Mouse (Mus musculus): ENCODE results near the gene Cpsf3. TPM values are rescaled to one million over a fixed set of nuclear protein-coding genes. Genes with fewer than 3 reads are reported as not detected.
A peak's percentile ranks its signal among the peaks of the same experiment; 100 is the strongest.

The Cpsf3 gene
- polyA plus RNA-seq, 1 experiment from 2014 or later, result 105 TPM

DNA sequence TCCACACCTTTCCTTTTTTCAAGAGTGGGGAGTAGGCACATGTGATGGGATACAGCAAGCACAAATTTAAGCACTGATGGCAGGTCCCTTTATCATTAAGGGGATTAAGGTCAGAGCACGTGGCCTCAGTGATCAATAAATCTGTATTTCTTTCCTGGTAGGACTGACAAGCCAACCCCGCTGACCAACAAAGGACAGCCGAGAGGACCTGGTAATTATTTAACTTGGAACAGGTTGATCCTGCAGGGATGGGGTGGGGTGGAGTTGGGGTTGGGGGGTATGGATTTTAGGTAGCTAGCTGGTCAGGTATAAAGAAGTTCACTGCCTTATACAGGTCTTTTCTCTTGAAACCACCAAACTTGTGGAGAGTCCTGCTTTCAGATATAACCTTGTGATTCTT lies 20.2 kb upstream of the Cpsf3 start:
- Histone ChIP-seq H3K36me3 (ENCODE audit: control insufficient read depth, insufficient read depth, low read length) (peaks cover 14% of the 10 kb centered on the region; the same call in 1 of the 2 replicates), H3K4me3 (ENCODE audit: low read depth, low read length) (no peak overlapping the region), H3K27me3 (ENCODE audit: control insufficient read depth, insufficient read depth, low read length) (no peaks in the 10 kb centered on the region), H3K4me1 (ENCODE audit: control insufficient read depth, insufficient read depth, low read length) (no peaks in the 10 kb centered on the region), H3K9me3 (ENCODE audit: control insufficient read depth, low read depth, low read length) (no peaks in the 10 kb centered on the region), H3K4me2 (replicated peaks; ENCODE audit: low read depth, low read length) (no peak overlapping the region), H3K27ac (ENCODE audit: low read length) (peak overlapping the region; percentile 61; the same call in 1 of the 2 replicates), H3K9ac (replicated peaks; ENCODE audit: low read depth, low read length) (no peak overlapping the region)
- 59% methylated on average over 3 of the region's 3 CpGs for WGBS
- no peak for ATAC-seq (ENCODE audit: insufficient number of reproducible peaks, insufficient read depth, low FRiP score, low read depth)

GRCm38 (mm10) chr12:21265501-21265900 lies 19.7 kb upstream of the Cpsf3 start:
- Histone ChIP-seq H3K27ac (ENCODE audit: low read length) (no peak overlapping the region), H3K4me3 (ENCODE audit: low read depth, low read length) (no peak overlapping the region), H3K9ac (replicated peaks; ENCODE audit: low read depth, low read length) (no peak overlapping the region), H3K4me1 (ENCODE audit: control insufficient read depth, insufficient read depth, low read length) (no peaks in the 10 kb centered on the region), H3K36me3 (ENCODE audit: control insufficient read depth, insufficient read depth, low read length) (peaks cover 14% of the 10 kb centered on the region; the same call in 1 of the 2 replicates), H3K4me2 (replicated peaks; ENCODE audit: low read depth, low read length) (no peak overlapping the region), H3K9me3 (ENCODE audit: control insufficient read depth, low read depth, low read length) (no peaks in the 10 kb centered on the region), H3K27me3 (ENCODE audit: control insufficient read depth, insufficient read depth, low read length) (no peaks in the 10 kb centered on the region)
- WGBS, result 69% methylated on average over 4 of the region's 4 CpGs
- no peak for ATAC-seq (ENCODE audit: insufficient number of reproducible peaks, insufficient read depth, low FRiP score, low read depth)

- Histone ChIP-seq H3K9me3 (ENCODE audit: control insufficient read depth, low read depth, low read length) (no peaks in the 10 kb centered on the region), H3K27me3 (ENCODE audit: control insufficient read depth, insufficient read depth, low read length) (no peaks in the 10 kb centered on the region), H3K9ac (replicated peaks; ENCODE audit: low read depth, low read length) (no peak overlapping the region), H3K4me3 (ENCODE audit: low read depth, low read length) (no peak overlapping the region), H3K27ac (ENCODE audit: low read length) (no peak overlapping the region), H3K4me1 (ENCODE audit: control insufficient read depth, insufficient read depth, low read length) (no peaks in the 10 kb centered on the region), H3K36me3 (ENCODE audit: control insufficient read depth, insufficient read depth, low read length) (peaks cover 17% of the 10 kb centered on the region), H3K4me2 (replicated peaks; ENCODE audit: low read depth, low read length) (no peak overlapping the region)
- peak; percentile 70; the same call in 1 of the 2 replicates for ATAC-seq (ENCODE audit: insufficient number of reproducible peaks, insufficient read depth, low FRiP score, low read depth)
- 75% methylated on average over 14 of the region's 14 CpGs for whole genome bisulfite sequencing
Measured at GRCm38 (mm10) chr12:21265946-21266783, 19.0 kb upstream of the Cpsf3 start.

DNA sequence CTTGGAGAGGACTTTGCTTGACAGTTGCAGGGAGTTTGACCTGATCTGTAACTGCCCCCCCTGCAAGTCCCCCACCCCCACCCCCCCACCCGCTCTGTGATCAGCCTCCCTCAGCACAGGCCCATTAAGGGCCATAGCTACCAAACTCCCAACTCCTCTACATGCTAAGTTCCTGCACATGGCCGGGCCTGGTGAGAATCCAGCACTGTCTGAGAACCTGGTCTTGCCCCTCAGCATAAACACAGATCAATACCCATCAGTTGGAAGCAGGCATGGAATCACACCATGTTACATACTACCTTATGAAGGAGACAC lies 18.4 kb upstream of the Cpsf3 start:
- no peaks in the 10 kb centered on the region for H3K4me1 ChIP-seq (ENCODE audit: control insufficient read depth, insufficient read depth, low read length)
- H3K27ac ChIP-seq (ENCODE audit: low read length), result no peak overlapping the region
- WGBS, result 83% methylated on average over 2 of the region's 2 CpGs
- H3K4me3 ChIP-seq (ENCODE audit: low read depth, low read length), result no peak overlapping the region
- peaks cover 22% of the 10 kb centered on the region for H3K36me3 ChIP-seq (ENCODE audit: control insufficient read depth, insufficient read depth, low read length)
- no peak for ATAC-seq (ENCODE audit: insufficient number of reproducible peaks, insufficient read depth, low FRiP score, low read depth)
- no peaks in the 10 kb centered on the region for H3K9me3 ChIP-seq (ENCODE audit: control insufficient read depth, low read depth, low read length)
- H3K9ac ChIP-seq (replicated peaks; ENCODE audit: low read depth, low read length), result no peak overlapping the region
- H3K4me2 ChIP-seq (replicated peaks; ENCODE audit: low read depth, low read length), result no peak overlapping the region
- H3K27me3 ChIP-seq (ENCODE audit: control insufficient read depth, insufficient read depth, low read length), result no peaks in the 10 kb centered on the region

- Histone ChIP-seq H3K4me2 (replicated peaks; ENCODE audit: low read depth, low read length) (no peak overlapping the region), H3K4me3 (ENCODE audit: low read depth, low read length) (no peak overlapping the region), H3K4me1 (ENCODE audit: control insufficient read depth, insufficient read depth, low read length) (no peaks in the 10 kb centered on the region), H3K27ac (ENCODE audit: low read length) (no peak overlapping the region), H3K27me3 (ENCODE audit: control insufficient read depth, insufficient read depth, low read length) (no peaks in the 10 kb centered on the region), H3K36me3 (ENCODE audit: control insufficient read depth, insufficient read depth, low read length) (peaks cover 25% of the 10 kb centered on the region), H3K9ac (replicated peaks; ENCODE audit: low read depth, low read length) (no peak overlapping the region), H3K9me3 (ENCODE audit: control insufficient read depth, low read depth, low read length) (no peaks in the 10 kb centered on the region)
- no peak for ATAC-seq (ENCODE audit: insufficient number of reproducible peaks, insufficient read depth, low FRiP score, low read depth)
- WGBS, result 92% methylated on average over 8 of the region's 8 CpGs
Measured at GRCm38 (mm10) chr12:21268083-21268616, 17.0 kb upstream of the Cpsf3 start.

GRCm38 (mm10) chr12:21274446-21274845 lies 10.7 kb upstream of the Cpsf3 start:
- no peak for ATAC-seq (ENCODE audit: insufficient number of reproducible peaks, insufficient read depth, low FRiP score, low read depth)
- no peak overlapping the region for H3K4me3 ChIP-seq (ENCODE audit: low read depth, low read length)
- H3K9me3 ChIP-seq (ENCODE audit: control insufficient read depth, low read depth, low read length), result no peaks in the 10 kb centered on the region
- no peaks in the 10 kb centered on the region for H3K4me1 ChIP-seq (ENCODE audit: control insufficient read depth, insufficient read depth, low read length)
- H3K9ac ChIP-seq (replicated peaks; ENCODE audit: low read depth, low read length), result no peak overlapping the region
- no peak overlapping the region for H3K4me2 ChIP-seq (replicated peaks; ENCODE audit: low read depth, low read length)
- H3K27me3 ChIP-seq (ENCODE audit: control insufficient read depth, insufficient read depth, low read length), result no peaks in the 10 kb centered on the region
- peaks cover 21% of the 10 kb centered on the region for H3K36me3 ChIP-seq (ENCODE audit: control insufficient read depth, insufficient read depth, low read length)
- WGBS, result 85% methylated on average over 7 of the region's 7 CpGs
- H3K27ac ChIP-seq (ENCODE audit: low read length), result no peak overlapping the region

GRCm38 (mm10) chr12:21277352-21277864 lies 7.8 kb upstream of the Cpsf3 start:
- no peak for ATAC-seq (ENCODE audit: insufficient number of reproducible peaks, insufficient read depth, low FRiP score, low read depth)
- 77% methylated on average over 1 of the region's 1 CpGs for WGBS

DNA sequence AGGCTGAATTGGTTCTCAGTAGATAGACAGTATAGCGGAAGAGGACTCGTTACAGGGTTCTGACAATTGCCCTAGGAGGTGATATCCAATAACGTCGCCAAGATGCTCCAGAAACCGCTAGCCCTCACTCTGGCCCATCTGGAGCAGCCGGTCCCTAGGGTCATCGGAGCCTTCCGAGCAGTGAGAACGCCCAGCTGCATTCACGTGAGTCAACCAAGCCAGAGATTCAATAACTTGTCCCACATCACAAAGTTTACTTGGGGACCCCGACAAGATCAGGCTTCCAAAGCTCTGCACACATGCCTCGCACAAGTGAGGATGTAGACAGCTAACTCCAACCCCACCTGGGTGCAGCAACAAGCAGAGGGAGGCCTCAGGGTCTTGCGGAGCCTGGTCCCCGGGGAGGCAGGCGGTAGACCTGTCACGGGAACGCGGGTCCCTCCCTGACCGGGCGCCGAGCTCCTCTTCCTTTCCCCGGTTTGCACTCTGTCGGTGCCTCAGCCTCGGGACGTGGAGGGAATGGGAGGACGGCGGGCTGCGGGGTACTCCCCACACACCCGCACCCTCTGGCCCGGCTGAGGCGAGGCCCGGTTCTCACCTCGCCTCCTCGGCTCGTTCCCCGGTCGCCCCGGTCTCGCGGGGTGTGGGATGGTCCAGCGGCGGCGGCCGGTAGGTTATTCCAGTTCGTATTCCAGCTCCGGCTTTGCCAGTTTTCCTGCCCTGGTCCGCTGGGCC lies 484 bp downstream of the Cpsf3 start:
- peak overlapping the region; percentile 82 for H3K4me3 ChIP-seq (ENCODE audit: low read depth, low read length)
- H3K4me2 ChIP-seq (replicated peaks; ENCODE audit: low read depth, low read length), result peak overlapping the region; percentile 85
- ATAC-seq (ENCODE audit: insufficient number of reproducible peaks, insufficient read depth, low FRiP score, low read depth), result peak; percentile 83
- WGBS, result under 1% methylated on average over 45 of the region's 47 CpGs
- H3K9me3 ChIP-seq (ENCODE audit: control insufficient read depth, low read depth, low read length), result no peaks in the 10 kb centered on the region
- no peaks in the 10 kb centered on the region for H3K36me3 ChIP-seq (ENCODE audit: control insufficient read depth, insufficient read depth, low read length)
- no peaks in the 10 kb centered on the region for H3K27me3 ChIP-seq (ENCODE audit: control insufficient read depth, insufficient read depth, low read length)
- H3K9ac ChIP-seq (replicated peaks; ENCODE audit: low read depth, low read length), result peak overlapping the region; percentile 56
- H3K4me1 ChIP-seq (ENCODE audit: control insufficient read depth, insufficient read depth, low read length), result peaks cover 12% of the 10 kb centered on the region; the same call in 1 of the 2 replicates
- peak overlapping the region; percentile 18; the same call in 1 of the 2 replicates for H3K27ac ChIP-seq (ENCODE audit: low read length)

More at GRCm38 (mm10) chr12:21277352-21277864, 7.8 kb upstream of the Cpsf3 start:
- H3K27ac ChIP-seq (ENCODE audit: low read length), result no peak overlapping the region
- H3K9me3 ChIP-seq (ENCODE audit: control insufficient read depth, low read depth, low read length), result no peaks in the 10 kb centered on the region
- H3K9ac ChIP-seq (replicated peaks; ENCODE audit: low read depth, low read length), result no peak overlapping the region
- no peak overlapping the region for H3K4me2 ChIP-seq (replicated peaks; ENCODE audit: low read depth, low read length)
- no peaks in the 10 kb centered on the region for H3K27me3 ChIP-seq (ENCODE audit: control insufficient read depth, insufficient read depth, low read length)
- peaks cover 7% of the 10 kb centered on the region for H3K36me3 ChIP-seq (ENCODE audit: control insufficient read depth, insufficient read depth, low read length)
- no peaks in the 10 kb centered on the region for H3K4me1 ChIP-seq (ENCODE audit: control insufficient read depth, insufficient read depth, low read length)
- no peak overlapping the region for H3K4me3 ChIP-seq (ENCODE audit: low read depth, low read length)

All from stomach, embryonic 14.5 days (tissue).